Mouse (Mus musculus): Measurements from ENCODE around the gene Rpl7l1. TPM values are rescaled to one million over a fixed set of nuclear protein-coding genes. Genes with fewer than 3 reads are reported as not detected.
"Not testable (repeated sequence)": the region's sequence is repeated elsewhere in the genome, so short reads cannot be mapped to it uniquely, and the experiment has no call there.

The Rpl7l1 gene
- total RNA-seq (2014; fragmentation: Nextera tagmentation) = 77.5 and 102 TPM in 2 replicates
- total RNA-seq (2017) = 153 and 206 TPM in 2 replicates

DNA sequence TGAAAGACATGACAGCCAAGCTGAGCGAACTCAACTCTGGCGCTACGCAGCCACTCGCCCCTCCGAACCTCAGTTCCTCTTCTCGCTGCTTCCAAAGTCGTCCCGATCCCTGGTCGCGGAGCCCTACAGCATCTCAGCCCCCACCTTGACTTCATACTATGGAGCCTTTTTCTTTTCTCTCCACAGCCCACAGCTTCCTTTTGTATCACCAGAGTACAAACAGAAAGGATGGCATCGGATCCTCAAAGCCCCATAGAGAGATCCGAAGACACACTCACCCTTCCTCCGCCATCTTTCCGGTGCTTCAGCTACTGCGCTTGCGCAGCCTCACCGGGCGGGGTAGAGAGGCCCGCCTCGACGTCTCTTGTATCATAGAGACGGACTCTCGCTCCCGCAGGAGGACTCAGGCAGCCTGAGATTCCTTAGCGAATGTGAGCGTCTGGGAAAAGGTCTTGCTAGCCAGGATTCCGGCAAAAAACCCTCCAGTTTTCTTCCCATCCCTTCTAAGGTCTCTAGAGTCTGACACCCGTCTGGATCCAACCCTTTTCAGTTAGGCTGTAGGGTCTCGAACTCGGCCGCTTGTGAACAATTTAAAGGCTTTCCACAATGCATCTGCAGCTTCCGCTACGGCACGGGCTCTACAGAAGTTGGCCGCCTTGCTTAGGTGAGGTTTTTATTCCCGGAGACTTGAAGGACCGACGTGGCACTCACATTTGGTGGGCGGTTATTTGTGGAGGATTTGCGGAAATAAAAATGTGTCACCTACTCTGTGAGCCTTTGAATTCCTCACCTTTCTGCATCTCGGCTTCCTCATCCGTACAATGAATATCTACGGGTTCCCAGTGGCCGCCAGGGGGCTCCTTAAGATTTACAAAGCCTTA, at the start of gene Rpl7l1:
TSS of gene Rpl7l1 (minus strand) at position 332 of the 881 bp plus-strand sequence.
- peak; percentile 92 for ATAC-seq (replicated peaks; ENCODE audit: poor library complexity, severe bottlenecking)

DNA sequence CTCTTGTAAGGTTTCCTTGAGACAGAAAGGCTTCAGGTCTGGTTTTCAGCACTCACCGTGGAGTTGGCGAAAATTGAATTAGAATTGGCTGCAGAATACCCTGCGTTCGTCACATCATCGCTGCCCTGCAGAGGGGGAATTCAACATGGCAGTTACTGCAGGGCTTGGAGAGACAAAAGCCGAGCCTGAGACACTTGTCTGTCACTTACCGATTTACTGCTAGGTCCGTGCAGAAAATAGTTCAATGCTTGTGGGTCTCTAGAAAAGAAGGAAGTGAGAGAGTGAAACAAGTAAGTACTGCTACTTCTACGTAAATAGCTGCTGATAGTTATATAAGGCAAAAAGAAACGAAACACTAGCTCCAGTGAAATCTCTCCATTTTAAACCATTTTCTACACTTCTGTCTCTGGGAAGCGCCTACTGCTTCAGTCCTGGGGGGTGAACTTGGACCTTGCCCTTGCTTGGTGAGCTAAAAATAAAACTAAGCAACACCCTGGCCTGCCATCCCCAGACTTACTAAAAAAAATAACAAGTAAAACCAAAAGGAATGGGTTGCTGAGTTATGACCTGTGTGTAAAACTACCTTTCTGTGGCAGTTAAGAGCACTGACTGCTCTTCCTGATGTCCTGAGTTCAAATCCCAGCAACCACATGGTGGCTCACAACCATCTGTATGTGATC, 47.5 kb upstream of the Rpl7l1 start:
- peak; percentile 63 for ATAC-seq (replicated peaks; ENCODE audit: poor library complexity, severe bottlenecking)

DNA sequence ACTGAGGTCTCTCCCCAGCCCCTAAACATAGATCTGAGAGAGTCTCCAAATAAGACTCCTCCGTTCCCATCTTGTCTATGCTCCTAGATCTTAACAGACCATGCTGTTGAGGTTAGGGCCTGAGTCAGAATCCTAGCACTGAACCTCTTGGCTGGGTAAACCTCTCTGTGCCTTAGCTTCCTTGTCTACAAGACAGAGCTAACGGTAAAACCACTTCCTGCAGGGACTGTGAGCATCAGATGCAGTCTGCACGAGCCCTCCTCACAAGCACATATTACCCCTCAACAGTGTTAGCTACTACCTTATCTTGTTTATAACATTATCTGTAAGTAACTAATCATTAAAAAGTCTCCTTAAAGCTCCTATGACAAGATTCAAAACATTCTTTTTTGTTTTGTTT, 46.5 kb upstream of the Rpl7l1 start:
- peak; percentile 65 for ATAC-seq (replicated peaks; ENCODE audit: poor library complexity, severe bottlenecking)

DNA sequence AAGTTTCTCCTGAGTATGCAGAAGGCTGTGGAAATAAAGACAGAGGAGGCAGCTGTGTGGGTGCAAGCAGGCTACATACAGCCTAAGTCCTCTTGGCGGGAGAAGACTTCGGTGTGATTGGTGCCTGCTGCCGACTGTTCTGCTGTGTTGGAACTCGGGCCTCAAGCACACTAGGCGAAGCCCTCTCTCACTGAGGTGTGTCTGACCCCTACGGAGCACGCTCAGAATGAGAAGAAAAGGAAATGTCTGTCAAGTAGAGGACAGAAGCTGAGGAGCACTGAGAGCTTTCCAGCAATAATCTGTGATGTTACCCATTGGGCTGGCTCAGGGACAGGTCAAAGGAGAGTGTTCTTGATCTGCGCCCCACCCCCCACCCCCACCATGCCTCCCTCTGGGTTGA, 40.6 kb upstream of the Rpl7l1 start:
- no peak for ATAC-seq (replicated peaks; ENCODE audit: poor library complexity, severe bottlenecking)

DNA sequence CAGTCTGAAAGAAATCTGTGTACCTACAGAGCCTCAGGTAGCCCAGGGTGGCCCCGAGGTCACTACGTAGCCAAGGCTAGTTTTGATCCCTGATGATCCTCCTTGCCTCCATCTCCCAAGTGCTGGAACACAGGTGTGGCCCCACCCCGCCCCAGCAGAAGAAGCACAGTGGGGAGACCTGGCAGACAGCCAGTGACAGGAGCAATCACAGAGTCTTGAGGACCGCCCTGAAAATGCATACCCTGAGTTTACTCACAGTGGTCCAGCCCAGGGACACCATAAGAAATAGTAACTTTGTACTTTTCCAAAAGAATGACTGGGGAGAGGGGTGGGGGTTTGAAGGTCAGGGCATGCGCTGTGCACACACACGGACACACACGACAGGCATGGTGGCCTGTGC, 38.2 kb upstream of the Rpl7l1 start:
- ATAC-seq (replicated peaks; ENCODE audit: poor library complexity, severe bottlenecking) = no peak

DNA sequence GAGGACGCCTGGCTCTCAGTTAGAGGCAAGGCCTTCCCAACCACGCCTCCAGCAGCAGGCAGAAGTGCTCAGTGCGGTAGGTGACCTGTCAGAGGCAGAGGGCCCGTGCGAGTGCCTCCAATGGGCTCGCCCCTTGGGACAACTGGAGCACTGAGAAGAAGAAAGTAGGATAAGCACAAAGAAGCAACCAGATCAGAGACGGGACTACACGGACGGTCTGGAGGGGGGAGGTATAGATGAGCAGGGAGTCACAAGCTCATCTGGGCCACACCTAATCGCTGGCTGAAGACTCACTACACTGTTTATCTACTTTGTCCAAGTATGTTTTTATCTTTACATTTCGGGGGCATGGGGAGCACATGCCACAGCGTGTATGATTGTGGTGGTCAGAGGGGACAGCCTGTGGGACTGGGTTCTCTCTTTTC, 35.3 kb upstream of the Rpl7l1 start:
- no peak for ATAC-seq (replicated peaks; ENCODE audit: poor library complexity, severe bottlenecking)

DNA sequence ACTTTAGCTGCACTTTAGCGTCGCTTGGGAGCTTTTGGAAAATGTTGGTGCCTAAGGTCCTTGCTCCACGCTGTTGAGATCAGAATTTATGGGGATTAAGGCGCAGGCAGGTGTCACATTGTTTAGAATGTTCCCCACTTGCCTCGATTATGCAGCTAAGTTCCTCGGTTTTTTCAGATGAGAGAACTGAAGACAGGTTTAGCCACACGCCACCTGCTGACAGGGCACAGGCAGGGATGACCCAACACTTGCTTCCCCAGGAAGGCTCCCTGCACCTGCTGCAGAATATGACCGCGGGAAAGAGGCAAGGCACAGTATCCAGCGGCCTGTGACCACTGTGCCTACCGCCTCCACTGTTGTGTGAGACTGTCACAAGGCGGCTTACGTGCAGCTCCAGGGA, 33.8 kb upstream of the Rpl7l1 start:
- ATAC-seq (replicated peaks; ENCODE audit: poor library complexity, severe bottlenecking) = no peak

DNA sequence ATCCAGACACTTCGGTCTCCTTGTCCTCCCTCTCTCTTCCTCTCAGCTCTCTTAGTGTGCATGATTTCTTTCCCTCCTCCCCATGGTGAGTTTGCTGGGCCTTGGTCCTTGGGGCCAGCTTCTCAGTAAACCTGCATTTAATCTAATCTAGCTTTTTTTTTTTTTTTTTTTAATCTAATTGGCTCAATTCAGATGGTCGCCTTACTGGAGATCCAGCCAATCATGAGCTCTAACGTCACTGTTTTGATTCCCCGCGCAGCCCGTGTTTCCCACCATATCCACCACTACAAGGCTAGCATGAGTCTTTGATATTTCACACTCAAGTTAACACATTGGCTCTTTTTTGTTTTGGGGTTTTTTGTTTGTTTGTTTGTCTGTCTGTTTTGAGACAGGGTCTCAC, 32.0 kb upstream of the Rpl7l1 start:
- no peak for ATAC-seq (replicated peaks; ENCODE audit: poor library complexity, severe bottlenecking)

DNA sequence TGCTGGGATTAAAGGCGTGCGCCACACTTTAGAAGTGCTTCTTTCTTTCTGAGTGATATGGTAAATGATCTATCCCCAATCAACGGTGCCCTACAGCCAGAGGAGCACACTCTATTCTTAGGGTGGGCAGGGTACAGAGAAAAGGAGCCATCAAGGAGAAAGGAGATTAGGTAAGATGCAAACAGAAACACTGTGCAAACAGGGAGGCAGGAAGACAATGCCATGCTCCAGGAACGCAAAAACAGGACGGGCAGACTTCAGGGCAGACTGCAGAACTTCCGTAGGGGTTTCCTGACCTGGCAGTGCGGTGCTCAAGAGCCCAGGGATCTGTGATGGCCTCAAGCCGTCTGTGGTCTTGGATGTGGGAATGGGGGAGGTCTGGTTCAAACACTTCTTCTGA, 31.2 kb upstream of the Rpl7l1 start:
- no peak for ATAC-seq (replicated peaks; ENCODE audit: poor library complexity, severe bottlenecking)

DNA sequence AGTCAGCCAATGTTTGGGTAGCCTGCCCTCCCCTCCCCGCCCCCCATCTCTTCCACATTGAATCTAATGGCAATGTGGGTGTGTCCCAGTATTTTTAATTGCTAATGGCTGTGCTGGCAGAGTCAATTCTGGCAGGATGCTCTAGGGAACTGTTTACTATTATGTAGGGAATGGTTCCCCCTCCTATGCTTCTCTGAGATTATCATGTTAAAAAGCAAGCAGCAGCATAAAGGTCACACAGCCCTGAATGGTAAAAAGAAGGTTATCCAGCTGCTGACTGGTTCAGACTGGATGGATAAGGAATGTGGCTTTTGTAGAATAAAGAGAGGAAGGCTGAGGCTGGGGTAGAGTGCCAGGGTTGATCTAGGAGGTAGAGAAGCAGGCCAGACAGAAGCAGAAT, 30.0 kb upstream of the Rpl7l1 start:
- no peak for ATAC-seq (replicated peaks; ENCODE audit: poor library complexity, severe bottlenecking)

DNA sequence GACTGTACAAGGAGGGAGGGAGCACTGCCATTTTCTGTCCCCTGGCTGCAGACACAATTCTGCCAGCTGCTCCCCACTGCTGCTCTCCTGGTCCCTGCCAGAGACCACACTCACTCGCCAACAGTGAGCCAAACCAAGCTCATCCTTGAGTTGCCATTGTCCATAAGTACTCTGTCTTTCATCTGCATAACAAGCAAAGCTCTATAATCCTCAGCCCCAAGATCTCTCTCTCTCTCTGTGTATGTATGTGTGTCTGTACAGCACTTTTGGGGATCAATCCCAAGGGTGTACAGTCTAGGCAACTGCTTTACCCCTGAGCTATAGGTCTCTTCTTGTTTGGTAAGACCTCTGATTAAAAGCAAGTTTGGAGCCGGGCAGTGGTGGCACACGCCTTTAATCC, 28.2 kb upstream of the Rpl7l1 start:
- no peak for ATAC-seq (replicated peaks; ENCODE audit: poor library complexity, severe bottlenecking)

DNA sequence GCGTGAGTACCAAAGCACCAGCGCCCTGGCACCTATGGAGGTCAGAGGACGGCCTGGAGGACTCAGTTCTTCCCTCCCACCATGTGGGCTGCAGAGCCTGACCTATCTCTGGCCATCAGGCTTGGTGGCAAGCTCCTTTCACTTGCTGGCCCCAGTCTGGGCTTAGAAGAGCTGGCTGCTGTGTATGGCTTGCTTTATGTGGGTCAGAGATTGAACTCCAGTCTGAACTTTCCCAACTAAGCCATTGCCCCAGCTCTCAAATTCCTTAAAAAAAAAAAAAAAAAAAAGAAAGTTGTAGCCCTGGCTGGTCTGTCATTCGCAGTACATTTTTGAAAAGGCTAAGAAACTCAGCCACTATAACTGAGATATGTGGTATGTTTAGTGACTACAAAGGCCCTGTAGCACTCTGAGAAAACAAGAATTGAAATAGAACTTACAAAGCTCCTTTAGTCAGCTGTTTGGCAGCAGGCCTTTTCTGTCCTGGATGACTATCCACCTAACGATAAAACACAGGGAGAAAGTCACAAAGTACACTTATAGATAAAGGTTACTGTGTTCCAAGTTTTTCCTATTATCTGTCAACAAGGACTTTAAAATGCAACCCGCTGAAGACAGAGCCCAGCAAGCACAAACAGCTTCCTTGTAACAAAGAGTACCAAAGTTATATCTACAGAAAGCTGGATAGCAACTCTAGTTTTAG, 26.8 kb upstream of the Rpl7l1 start:
- no peak for ATAC-seq (replicated peaks; ENCODE audit: poor library complexity, severe bottlenecking)

DNA sequence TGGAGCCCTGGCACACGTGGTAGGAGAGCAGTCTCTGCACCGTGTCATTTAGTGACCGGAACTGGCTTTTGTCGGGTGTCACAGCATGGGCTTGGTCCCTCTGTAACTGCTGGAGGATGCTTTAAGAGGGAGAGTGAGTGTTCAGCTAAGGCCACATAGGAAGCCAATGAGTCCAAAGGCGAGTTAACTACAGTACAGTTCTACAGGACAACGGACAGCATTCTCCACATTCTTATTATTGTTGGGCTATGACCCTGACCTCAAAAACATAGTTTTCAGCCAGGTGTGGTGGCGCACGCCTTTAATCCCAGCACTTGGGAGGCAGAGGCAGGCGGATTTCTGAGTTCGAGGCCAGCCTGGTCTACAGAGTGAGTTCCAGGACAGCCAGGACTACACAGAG, 25.9 kb upstream of the Rpl7l1 start:
- no peak for ATAC-seq (replicated peaks; ENCODE audit: poor library complexity, severe bottlenecking)

DNA sequence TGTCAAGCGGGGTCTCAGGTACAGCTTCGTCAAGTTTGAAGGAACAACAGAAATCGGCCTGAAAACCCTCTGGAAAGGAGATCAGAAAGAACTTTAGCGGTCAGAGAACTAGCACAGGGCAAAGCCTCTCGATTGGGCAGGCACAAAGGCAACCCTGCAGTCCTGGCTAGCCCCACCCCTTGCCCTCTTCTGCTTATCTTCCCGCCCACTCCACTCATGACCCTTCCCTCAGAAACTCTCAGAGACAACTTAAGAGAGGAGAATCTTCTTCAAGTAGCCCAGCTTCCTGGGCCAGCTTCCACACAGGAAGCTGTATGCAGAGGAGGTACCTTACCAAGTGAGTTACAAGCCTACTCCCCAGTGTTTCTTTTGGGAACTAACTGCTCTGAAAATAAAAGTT, 19.3 kb upstream of the Rpl7l1 start:
- ATAC-seq (replicated peaks; ENCODE audit: poor library complexity, severe bottlenecking) = no peak

DNA sequence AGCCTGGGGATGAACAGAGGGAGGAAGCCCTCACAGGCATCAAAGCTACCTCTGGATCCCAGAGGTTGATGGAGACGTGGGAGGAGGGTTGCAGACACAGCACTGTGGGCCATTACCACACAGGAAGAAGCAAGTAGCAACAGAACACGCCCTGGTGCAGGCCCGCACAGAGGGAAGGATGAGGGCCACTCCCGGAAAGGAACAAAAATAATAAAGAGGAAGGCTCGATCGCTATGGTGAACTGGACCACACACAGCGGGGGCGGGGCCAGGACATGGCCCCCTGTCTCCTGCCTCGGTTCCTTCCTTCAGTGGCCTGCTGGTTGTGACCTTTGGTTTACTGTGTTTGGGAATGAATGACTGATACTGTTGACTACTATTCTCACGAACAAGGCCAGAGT, 17.2 kb upstream of the Rpl7l1 start:
- peak; percentile 75 for ATAC-seq (replicated peaks; ENCODE audit: poor library complexity, severe bottlenecking)

DNA sequence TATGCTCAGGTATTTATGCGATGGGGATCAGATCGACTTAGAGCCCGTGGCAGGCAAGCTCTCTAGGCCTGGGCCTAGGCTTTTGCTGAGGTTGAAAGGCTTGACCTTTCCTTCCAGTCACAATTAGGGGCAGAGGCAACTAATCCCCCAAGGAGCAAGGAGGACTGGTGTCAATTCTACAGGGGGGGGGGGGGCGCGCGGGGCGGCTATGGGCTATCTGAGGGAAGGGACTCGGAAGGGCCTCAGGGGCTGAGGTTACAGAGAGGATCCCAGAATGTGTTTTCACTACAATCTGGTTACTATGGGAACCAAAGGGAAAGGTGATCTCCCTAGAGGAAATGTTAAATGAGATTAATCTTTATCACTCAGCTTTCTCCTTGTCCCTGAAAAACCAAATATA, 14.9 kb upstream of the Rpl7l1 start:
- ATAC-seq (replicated peaks; ENCODE audit: poor library complexity, severe bottlenecking) = no peak

DNA sequence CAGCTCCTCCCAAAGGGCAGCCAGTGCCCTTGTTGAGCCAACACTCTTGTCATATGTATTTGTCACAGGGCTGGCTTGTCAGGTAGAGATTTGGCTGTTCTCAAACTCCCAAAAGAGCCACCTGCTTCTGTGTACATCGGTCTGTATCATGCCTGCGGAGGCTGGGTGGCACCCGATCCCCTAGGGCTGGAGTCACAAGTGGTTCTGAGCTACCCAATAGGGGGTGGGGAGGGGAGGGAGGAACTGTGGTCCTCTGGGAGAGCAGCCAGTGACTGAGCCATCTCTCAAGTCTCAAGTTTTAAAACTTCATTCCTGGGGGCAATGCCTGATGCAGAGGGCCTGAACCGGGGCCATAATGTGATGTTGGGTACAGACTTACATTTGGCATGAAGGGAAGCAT, 14.3 kb upstream of the Rpl7l1 start:
- no peak for ATAC-seq (replicated peaks; ENCODE audit: poor library complexity, severe bottlenecking)

DNA sequence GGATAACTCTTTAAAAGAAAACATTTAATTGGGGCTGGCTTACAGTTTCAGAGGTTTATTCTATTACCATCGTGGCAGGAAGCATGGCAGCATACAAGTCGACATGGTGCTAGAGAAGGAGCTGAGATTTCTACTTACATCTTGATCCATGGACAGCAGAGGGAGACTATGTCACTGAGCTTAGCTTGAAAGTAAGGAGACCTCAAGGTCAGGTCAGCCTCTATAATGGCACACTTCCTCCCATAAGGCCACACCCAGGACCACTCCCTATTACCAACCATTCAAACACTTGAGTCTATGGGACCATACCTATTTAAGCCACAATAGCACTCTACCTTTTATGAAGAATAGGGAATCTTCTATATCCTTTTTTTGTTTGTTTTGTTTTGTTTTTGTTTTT, 10.5 kb upstream of the Rpl7l1 start:
- ATAC-seq (replicated peaks; ENCODE audit: poor library complexity, severe bottlenecking) = no peak

DNA sequence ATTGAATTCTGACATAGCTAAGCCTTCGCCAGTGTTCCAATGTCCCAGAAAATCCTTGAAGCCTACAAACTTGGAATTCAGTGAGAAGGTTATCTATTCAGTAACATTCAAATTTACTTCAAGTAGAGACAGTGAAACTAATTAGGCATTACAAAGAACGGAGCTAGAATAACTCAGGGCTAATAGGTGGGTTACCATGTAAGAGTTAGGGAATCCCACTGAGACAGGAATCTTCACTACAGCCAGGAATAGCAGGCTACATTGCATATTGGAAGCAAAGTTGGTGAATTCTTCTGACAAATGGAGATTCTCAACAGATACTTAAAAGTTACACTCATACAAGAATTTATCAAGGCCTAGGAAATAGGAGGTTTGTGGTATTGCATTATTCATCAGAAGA, 5.5 kb upstream of the Rpl7l1 start:
- ATAC-seq (replicated peaks; ENCODE audit: poor library complexity, severe bottlenecking) = not testable (repeated sequence)

DNA sequence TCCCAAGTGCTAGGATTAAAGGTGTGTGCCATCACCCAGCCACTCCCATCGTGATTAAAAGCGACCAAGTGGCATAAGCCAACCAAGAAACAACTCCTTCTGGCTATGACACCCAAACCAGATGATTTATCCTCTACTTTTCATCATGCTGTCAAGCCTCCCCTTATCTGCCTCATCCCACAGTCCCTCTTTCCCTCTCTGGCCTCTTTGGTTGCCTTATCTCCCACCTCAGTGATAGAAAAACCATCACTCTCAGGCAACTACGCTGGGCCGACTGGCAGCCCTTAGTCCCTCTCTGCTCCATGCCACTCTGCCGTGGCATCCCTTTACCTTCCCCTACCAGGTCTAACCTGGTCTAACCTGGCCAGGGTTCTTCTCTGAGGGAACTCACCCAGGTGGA, 4.5 kb upstream of the Rpl7l1 start:
- ATAC-seq (replicated peaks; ENCODE audit: poor library complexity, severe bottlenecking) = no peak

DNA sequence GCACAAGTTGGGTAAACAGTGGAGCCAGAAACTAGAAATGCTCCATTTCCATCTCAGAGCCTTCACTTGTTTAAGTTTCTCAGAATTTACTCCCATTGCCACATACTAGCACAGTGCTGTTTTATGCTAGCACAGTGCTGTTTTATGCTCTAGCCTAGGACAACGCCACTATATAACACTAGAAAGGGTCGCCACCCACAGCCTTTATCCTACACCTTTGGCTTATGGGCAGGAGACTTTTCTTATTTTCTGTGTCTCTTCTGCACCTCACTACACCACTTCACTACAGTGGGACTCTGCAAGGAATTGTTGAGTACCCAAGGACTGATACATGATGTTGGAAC, 722 bp upstream of the Rpl7l1 start:
- ATAC-seq (replicated peaks; ENCODE audit: poor library complexity, severe bottlenecking) = no peak
